Mouse (Mus musculus) heart, postnatal 36 days (tissue): ENCODE results near the gene Adk. TPM values are rescaled to one million over a fixed set of nuclear protein-coding genes. Genes with fewer than 3 reads are reported as not detected.

Experiments used
- DNase-seq, 2 experiments: peaks; one replicate each; pipeline ENCODE4 v3.0.0; 2021 to 2022
- intact Hi-C: fragments of 180-260 bp; cut with DNase I; formaldehyde crosslinking; loops from one replicate; pipeline ENCODE4 v1.15.1; 2025
- total RNA-seq, 2 experiments: library from RNA; stranded (reverse); gene quantifications; 2 replicates each; pipeline ENCODE4 v1.2.3; 2021

The Adk gene
- total RNA-seq, 2 experiments from 2014 or later, result 239 to 252 TPM

GRCm38 (mm10) chr14:21142603-21143002, 90.2 kb downstream of the Adk start:
- intact Hi-C loops, result no loop called here

GRCm38 (mm10) chr14:21143406-21144115, 91.2 kb downstream of the Adk start:
- peak; percentile 23 to 25 for DNase-seq
- intact Hi-C loops, result no loop called here

More at GRCm38 (mm10) chr14:21142603-21143002, 90.2 kb downstream of the Adk start:
- no peak for DNase-seq

DNA sequence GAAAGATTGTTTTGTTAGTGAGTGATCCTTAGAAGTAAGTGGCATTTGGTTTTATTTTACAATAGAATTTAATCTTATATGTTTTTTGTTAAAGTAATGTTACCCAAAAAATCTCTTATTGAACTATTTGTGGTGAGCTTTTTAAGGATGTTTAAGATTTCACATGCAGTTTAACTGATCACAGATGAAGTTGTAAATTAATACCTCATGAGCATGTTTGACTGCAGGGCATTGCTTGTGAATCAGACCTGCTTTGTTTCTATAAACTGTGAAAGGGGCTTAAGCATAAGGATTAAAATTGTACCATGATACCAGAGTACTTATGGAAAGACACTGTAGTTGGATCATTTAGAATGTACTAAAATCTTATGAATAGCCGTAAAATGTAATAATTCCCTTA, 94.8 kb downstream of the Adk start:
- intact Hi-C loops, result no loop called here
- no peak for DNase-seq

- intact Hi-C loops, result no loop called here
- DNase-seq, result no peak
Measured at GRCm38 (mm10) chr14:21150301-21150700, 97.9 kb downstream of the Adk start.

DNA sequence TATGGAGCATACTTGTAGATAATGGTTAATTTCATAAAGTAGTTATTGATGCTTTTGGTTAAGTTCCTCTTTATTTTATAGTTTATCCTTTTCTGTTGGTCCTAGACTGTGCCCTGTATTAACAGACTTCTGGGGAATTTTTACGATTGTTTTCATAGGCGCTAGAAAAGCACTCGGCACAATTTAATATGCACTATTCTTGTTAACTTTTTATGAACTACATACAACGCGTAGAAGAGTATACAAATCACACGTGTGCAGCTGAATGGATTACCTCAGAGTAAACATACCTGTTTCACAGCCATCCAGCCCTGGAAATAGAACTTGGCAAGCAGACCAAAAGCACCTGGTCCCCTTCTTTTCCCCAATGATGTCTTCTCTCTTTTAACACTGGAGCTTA, 99.7 kb downstream of the Adk start:
- intact Hi-C loops, result no loop called here
- DNase-seq, result no peak

- intact Hi-C loops, result no loop called here
- DNase-seq, result no peak
Measured at GRCm38 (mm10) chr14:21165706-21166105, 113.3 kb downstream of the Adk start.

- DNase-seq, result no peak
- intact Hi-C loops, result no loop called here
Measured at GRCm38 (mm10) chr14:21166114-21166513, 113.7 kb downstream of the Adk start.

DNA sequence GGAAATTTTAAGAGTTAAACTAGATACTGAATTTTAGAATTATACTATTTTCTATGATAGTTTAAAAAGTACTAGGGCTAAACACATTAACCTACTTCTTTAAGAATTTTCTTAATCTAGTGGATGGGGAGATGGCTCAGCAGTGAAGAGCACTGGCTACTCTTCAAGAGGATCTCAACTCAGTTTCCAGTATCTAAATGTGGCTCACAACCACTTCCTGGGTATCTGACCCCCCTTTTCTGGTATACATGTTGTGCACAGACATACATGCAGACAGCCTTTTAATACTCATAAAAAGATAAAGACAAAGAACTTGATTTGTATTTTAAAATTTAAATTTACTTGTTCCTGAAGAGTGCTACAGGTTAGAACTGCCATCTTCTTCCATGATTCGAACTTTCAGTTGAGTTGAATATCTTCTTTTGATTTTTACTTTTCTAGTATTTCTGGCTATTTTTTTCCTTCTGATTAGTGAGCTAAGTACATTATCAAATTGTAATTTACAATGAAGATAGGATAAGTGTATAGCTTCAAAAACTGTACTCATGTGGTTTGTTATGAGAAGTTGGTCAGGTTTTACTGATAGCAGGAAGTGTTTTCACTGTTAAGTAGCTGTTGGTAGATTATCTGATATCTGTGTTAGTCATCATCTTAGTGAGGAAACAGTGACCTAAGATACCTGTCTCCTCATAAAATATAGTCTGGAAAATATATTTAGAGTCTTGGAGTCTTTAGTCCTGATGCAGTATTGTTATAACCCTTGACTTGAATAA, 121.8 kb downstream of the Adk start:
- intact Hi-C loops, result no loop called here

GRCm38 (mm10) chr14:21174804-21175203, 122.4 kb downstream of the Adk start:
- intact Hi-C loops, result no loop called here
- no peak for DNase-seq

More for the DNA sequence above, 121.8 kb downstream of the Adk start:
- DNase-seq, result no peak

GRCm38 (mm10) chr14:21177781-21178180, 125.4 kb downstream of the Adk start:
- intact Hi-C loops, result no loop called here

GRCm38 (mm10) chr14:21178356-21178755, 126.0 kb downstream of the Adk start:
- DNase-seq, result no peak
- intact Hi-C loops, result no loop called here

More at GRCm38 (mm10) chr14:21177781-21178180, 125.4 kb downstream of the Adk start:
- DNase-seq, result no peak

- intact Hi-C loops, result no loop called here
- no peak for DNase-seq
Measured at GRCm38 (mm10) chr14:21181053-21181452, 128.7 kb downstream of the Adk start.

GRCm38 (mm10) chr14:21191966-21192365, 139.6 kb downstream of the Adk start:
- DNase-seq, result no peak
- intact Hi-C loops, result no loop called here

DNA sequence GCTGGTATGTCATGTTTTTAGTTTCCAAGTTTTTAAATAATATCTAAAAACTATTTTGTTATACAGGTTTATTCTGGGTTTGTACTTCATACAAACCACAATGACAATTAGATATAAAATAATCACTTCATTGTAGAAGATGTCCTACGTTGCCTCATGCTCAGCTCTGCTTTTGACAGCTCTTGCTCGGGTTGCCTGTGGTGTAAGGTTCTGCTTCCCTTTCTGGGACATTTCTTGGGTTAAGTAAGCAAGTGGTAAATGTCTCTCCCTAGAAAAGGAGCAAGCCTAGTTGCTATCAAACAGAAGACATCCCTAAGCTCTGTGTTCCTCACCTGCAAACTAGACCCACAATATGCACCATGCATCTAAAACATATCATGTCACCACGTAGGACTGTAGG, 140.4 kb downstream of the Adk start:
- intact Hi-C loops, result no loop called here
- DNase-seq, result no peak

GRCm38 (mm10) chr14:21194336-21194735, 142.0 kb downstream of the Adk start:
- intact Hi-C loops, result no loop called here
- no peak for DNase-seq

DNA sequence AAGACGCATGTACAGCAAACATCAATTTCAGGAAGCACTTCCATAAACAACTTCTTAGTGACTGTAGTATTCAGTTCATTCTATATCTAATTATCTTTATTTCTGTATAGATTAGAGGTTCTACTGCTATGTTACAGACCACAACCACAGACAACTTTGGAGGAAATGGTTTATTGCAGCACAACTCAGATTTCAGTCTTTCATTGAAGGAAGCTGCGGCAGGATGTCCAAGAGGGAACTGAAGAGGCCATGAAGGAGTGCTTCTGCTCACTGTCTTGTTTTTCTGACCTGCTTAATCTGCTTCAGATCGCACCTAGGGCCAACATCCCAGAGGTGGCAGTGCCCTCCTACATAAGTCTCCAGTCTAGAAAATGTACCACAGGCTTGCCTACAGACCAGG, 148.5 kb downstream of the Adk start:
- intact Hi-C loops, result no loop called here
- no peak for DNase-seq

- no peak for DNase-seq
- intact Hi-C loops, result no loop called here
Measured at GRCm38 (mm10) chr14:21206472-21206871, 154.1 kb downstream of the Adk start.

DNA sequence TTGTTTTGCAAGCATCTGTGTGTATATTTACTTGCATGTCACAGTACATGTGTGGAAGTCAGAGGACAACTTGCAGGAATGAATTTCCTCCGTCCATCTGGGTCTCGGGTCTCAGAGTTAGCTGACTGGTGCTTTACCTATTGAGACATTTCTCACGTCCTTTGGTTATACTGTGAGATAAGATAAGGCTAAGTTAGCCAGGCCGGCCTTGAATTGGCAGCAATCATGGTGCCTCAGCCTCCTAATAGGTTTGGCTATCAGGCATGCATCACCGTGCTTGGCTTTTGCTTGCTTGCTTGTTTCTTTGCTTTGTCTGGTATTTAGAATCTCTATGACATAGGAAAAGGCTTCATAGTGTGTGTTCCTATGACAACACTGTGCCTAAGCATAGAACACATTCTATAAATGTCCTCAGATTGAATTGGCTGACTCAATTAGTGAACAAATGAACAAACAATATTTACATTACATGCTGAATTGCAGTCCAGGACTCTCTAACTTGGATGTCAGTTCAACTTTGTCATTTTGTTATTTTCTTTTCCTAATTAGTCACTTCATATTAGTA, 169.3 kb downstream of the Adk start:
- intact Hi-C loops, result no loop called here
- no peak for DNase-seq

- intact Hi-C loops, result no loop called here
- DNase-seq, result no peak
Measured at GRCm38 (mm10) chr14:21222206-21222605, 169.8 kb downstream of the Adk start.

- no peak for DNase-seq
Measured at GRCm38 (mm10) chr14:21223456-21223855, 171.1 kb downstream of the Adk start.

GRCm38 (mm10) chr14:21223971-21224635, 171.7 kb downstream of the Adk start:
- intact Hi-C loops, result no loop called here
- DNase-seq, result no peak

More at GRCm38 (mm10) chr14:21223456-21223855, 171.1 kb downstream of the Adk start:
- intact Hi-C loops, result no loop called here
